Mouse (Mus musculus): ENCODE measurements around the gene Adam11. TPM values are rescaled to one million over a fixed set of nuclear protein-coding genes. Genes with fewer than 3 reads are reported as not detected.
"Not testable (repeated sequence)": the region's sequence is repeated elsewhere in the genome, so short reads cannot be mapped to it uniquely, and the experiment has no call there.

The Adam11 gene
- 9.1 and 10.0 TPM in 2 replicates for polyA plus RNA-seq (2016; fragmentation: Nextera tagmentation; extraction: Ambion mirVana)

GRCm38 (mm10) chr11:102761309-102762210, at the start of gene Adam11:
Adam11 (plus strand) TSS chr11:102761439.
- Histone ChIP-seq H3K27ac (ENCODE audit: poor library complexity, severe bottlenecking) (0 out of 2 replicates have a peak within 1 kb of the TSS, but pooled peaks have one; percentile 0), H3K9me3 (replicated peaks) (no peaks in the 10 kb centered on the region), H3K4me2 (peak within 1 kb of the TSS; percentile 98), H3K27me3 (replicated peaks) (peaks cover 40% of the 10 kb centered on the region), H3K4me3 (peak within 1 kb of the TSS; percentile 74), H3K4me1 (replicated peaks) (peaks cover 30% of the 10 kb centered on the region), H3K9ac (peak within 1 kb of the TSS; percentile 88), H3K36me3 (no peaks in the 10 kb centered on the region)
- peak; percentile 45; the same call in 1 of the 2 replicates for ATAC-seq (ENCODE audit: insufficient number of reproducible peaks, low FRiP score)
- WGBS: 1% methylated on average over 65 of the region's 76 CpGs

GRCm38 (mm10) chr11:102712411-102712810, 48.8 kb upstream of the Adam11 start:
- Histone ChIP-seq H3K27me3 (replicated peaks) (no peaks in the 10 kb centered on the region), H3K9me3 (replicated peaks) (peaks cover 6% of the 10 kb centered on the region; the same call in 1 of the 2 replicates), H3K4me1 (replicated peaks) (no peaks in the 10 kb centered on the region), H3K27ac (ENCODE audit: poor library complexity, severe bottlenecking) (no peak overlapping the region), H3K36me3 (no peaks in the 10 kb centered on the region), H3K4me2 (no peak overlapping the region), H3K4me3 (no peak overlapping the region), H3K9ac (no peak overlapping the region)
- ATAC-seq (ENCODE audit: insufficient number of reproducible peaks, low FRiP score): no peak
- WGBS: 87% methylated on average over 4 of the region's 4 CpGs

GRCm38 (mm10) chr11:102714578-102714977, 46.7 kb upstream of the Adam11 start:
- not testable (repeated sequence) for H3K36me3 ChIP-seq; H3K9me3 ChIP-seq (replicated peaks); H3K27me3 ChIP-seq (replicated peaks); ATAC-seq (ENCODE audit: insufficient number of reproducible peaks, low FRiP score); H3K27ac ChIP-seq (ENCODE audit: poor library complexity, severe bottlenecking); H3K4me3 ChIP-seq; H3K9ac ChIP-seq; H3K4me2 ChIP-seq; H3K4me1 ChIP-seq (replicated peaks)
- WGBS: 76% methylated on average over 2 of the region's 2 CpGs

GRCm38 (mm10) chr11:102716135-102716534, 45.1 kb upstream of the Adam11 start:
- 73% methylated on average over 7 of the region's 7 CpGs for whole genome bisulfite sequencing
- H3K9me3 ChIP-seq (replicated peaks): peaks cover 6% of the 10 kb centered on the region; the same call in 1 of the 2 replicates
- no peaks in the 10 kb centered on the region for H3K27me3 ChIP-seq (replicated peaks)
- no peak for ATAC-seq (ENCODE audit: insufficient number of reproducible peaks, low FRiP score)
- H3K36me3 ChIP-seq: no peaks in the 10 kb centered on the region
- no peaks in the 10 kb centered on the region for H3K4me1 ChIP-seq (replicated peaks)
- no peak overlapping the region for H3K4me3 ChIP-seq
- no peak overlapping the region for H3K4me2 ChIP-seq
- no peak overlapping the region for H3K27ac ChIP-seq (ENCODE audit: poor library complexity, severe bottlenecking)
- no peak overlapping the region for H3K9ac ChIP-seq

- H3K4me2 ChIP-seq: no peak overlapping the region
- H3K27ac ChIP-seq (ENCODE audit: poor library complexity, severe bottlenecking): no peak overlapping the region
- no peaks in the 10 kb centered on the region for H3K9me3 ChIP-seq (replicated peaks)
- no peaks in the 10 kb centered on the region for H3K36me3 ChIP-seq
- no peak overlapping the region for H3K9ac ChIP-seq
- 32% methylated on average over 3 of the region's 3 CpGs for WGBS
- H3K27me3 ChIP-seq (replicated peaks): no peaks in the 10 kb centered on the region
- no peak for ATAC-seq (ENCODE audit: insufficient number of reproducible peaks, low FRiP score)
- no peaks in the 10 kb centered on the region for H3K4me1 ChIP-seq (replicated peaks)
- no peak overlapping the region for H3K4me3 ChIP-seq
Measured at GRCm38 (mm10) chr11:102725574-102725973, 35.7 kb upstream of the Adam11 start.

GRCm38 (mm10) chr11:102728614-102729013, 32.6 kb upstream of the Adam11 start:
- H3K27me3 ChIP-seq (replicated peaks): no peaks in the 10 kb centered on the region
- WGBS: 35% methylated on average over 7 of the region's 7 CpGs
- H3K9me3 ChIP-seq (replicated peaks): no peaks in the 10 kb centered on the region
- ATAC-seq (ENCODE audit: insufficient number of reproducible peaks, low FRiP score): no peak
- no peak overlapping the region for H3K4me3 ChIP-seq
- no peak overlapping the region for H3K4me2 ChIP-seq
- H3K36me3 ChIP-seq: no peaks in the 10 kb centered on the region
- H3K4me1 ChIP-seq (replicated peaks): no peaks in the 10 kb centered on the region
- H3K27ac ChIP-seq (ENCODE audit: poor library complexity, severe bottlenecking): no peak overlapping the region
- H3K9ac ChIP-seq: no peak overlapping the region

GRCm38 (mm10) chr11:102729835-102730234, 31.4 kb upstream of the Adam11 start:
- Histone ChIP-seq H3K9me3 (replicated peaks) (no peaks in the 10 kb centered on the region), H3K4me3 (no peak overlapping the region), H3K36me3 (no peaks in the 10 kb centered on the region), H3K9ac (no peak overlapping the region), H3K27me3 (replicated peaks) (no peaks in the 10 kb centered on the region), H3K27ac (ENCODE audit: poor library complexity, severe bottlenecking) (no peak overlapping the region), H3K4me2 (no peak overlapping the region), H3K4me1 (replicated peaks) (no peaks in the 10 kb centered on the region)
- WGBS: 71% methylated on average over 3 of the region's 3 CpGs
- no peak for ATAC-seq (ENCODE audit: insufficient number of reproducible peaks, low FRiP score)

GRCm38 (mm10) chr11:102731366-102731765, 29.9 kb upstream of the Adam11 start:
- no peak overlapping the region for H3K27ac ChIP-seq (ENCODE audit: poor library complexity, severe bottlenecking)
- H3K4me3 ChIP-seq: no peak overlapping the region
- no peaks in the 10 kb centered on the region for H3K27me3 ChIP-seq (replicated peaks)
- H3K4me1 ChIP-seq (replicated peaks): no peaks in the 10 kb centered on the region
- 73% methylated on average over 6 of the region's 6 CpGs for WGBS
- no peaks in the 10 kb centered on the region for H3K36me3 ChIP-seq
- H3K9ac ChIP-seq: no peak overlapping the region
- ATAC-seq (ENCODE audit: insufficient number of reproducible peaks, low FRiP score): no peak
- 0 out of 2 replicates have a peak, but pooled peaks cover 3% of the 10 kb centered on the region for H3K9me3 ChIP-seq (replicated peaks)
- no peak overlapping the region for H3K4me2 ChIP-seq

GRCm38 (mm10) chr11:102733146-102733545, 28.1 kb upstream of the Adam11 start:
- 73% methylated on average over 5 of the region's 5 CpGs for WGBS
- no peak for ATAC-seq (ENCODE audit: insufficient number of reproducible peaks, low FRiP score)
- no peaks in the 10 kb centered on the region for H3K4me1 ChIP-seq (replicated peaks)
- H3K9me3 ChIP-seq (replicated peaks): 0 out of 2 replicates have a peak, but pooled peaks cover 3% of the 10 kb centered on the region
- H3K9ac ChIP-seq: no peak overlapping the region
- no peak overlapping the region for H3K4me2 ChIP-seq
- H3K27me3 ChIP-seq (replicated peaks): peaks cover 3% of the 10 kb centered on the region; the same call in 1 of the 2 replicates
- H3K36me3 ChIP-seq: no peaks in the 10 kb centered on the region
- no peak overlapping the region for H3K27ac ChIP-seq (ENCODE audit: poor library complexity, severe bottlenecking)
- H3K4me3 ChIP-seq: no peak overlapping the region

GRCm38 (mm10) chr11:102734961-102735360, 26.3 kb upstream of the Adam11 start:
- ATAC-seq (ENCODE audit: insufficient number of reproducible peaks, low FRiP score): no peak
- peaks cover 8% of the 10 kb centered on the region; the same call in 1 of the 2 replicates for H3K27me3 ChIP-seq (replicated peaks)
- peaks cover 10% of the 10 kb centered on the region for H3K4me1 ChIP-seq (replicated peaks)
- no peaks in the 10 kb centered on the region for H3K36me3 ChIP-seq
- H3K27ac ChIP-seq (ENCODE audit: poor library complexity, severe bottlenecking): no peak overlapping the region
- WGBS: 84% methylated on average over 6 of the region's 6 CpGs
- H3K4me2 ChIP-seq: no peak overlapping the region
- no peak overlapping the region for H3K9ac ChIP-seq
- H3K9me3 ChIP-seq (replicated peaks): 0 out of 2 replicates have a peak, but pooled peaks cover 3% of the 10 kb centered on the region
- H3K4me3 ChIP-seq: no peak overlapping the region

GRCm38 (mm10) chr11:102738046-102738445, 23.2 kb upstream of the Adam11 start:
- no peak overlapping the region for H3K4me2 ChIP-seq
- no peak overlapping the region for H3K9ac ChIP-seq
- 0 out of 2 replicates have a peak, but pooled peaks cover 3% of the 10 kb centered on the region for H3K9me3 ChIP-seq (replicated peaks)
- 74% methylated on average over 3 of the region's 3 CpGs for WGBS
- H3K27me3 ChIP-seq (replicated peaks): peaks cover 12% of the 10 kb centered on the region; the same call in 1 of the 2 replicates
- ATAC-seq (ENCODE audit: insufficient number of reproducible peaks, low FRiP score): no peak
- H3K36me3 ChIP-seq: no peaks in the 10 kb centered on the region
- H3K4me1 ChIP-seq (replicated peaks): peaks cover 16% of the 10 kb centered on the region
- no peak overlapping the region for H3K27ac ChIP-seq (ENCODE audit: poor library complexity, severe bottlenecking)
- no peak overlapping the region for H3K4me3 ChIP-seq
